Comparison of ENCODE assay signal across 8 mouse cellular contexts in the genomic region with DNA sequence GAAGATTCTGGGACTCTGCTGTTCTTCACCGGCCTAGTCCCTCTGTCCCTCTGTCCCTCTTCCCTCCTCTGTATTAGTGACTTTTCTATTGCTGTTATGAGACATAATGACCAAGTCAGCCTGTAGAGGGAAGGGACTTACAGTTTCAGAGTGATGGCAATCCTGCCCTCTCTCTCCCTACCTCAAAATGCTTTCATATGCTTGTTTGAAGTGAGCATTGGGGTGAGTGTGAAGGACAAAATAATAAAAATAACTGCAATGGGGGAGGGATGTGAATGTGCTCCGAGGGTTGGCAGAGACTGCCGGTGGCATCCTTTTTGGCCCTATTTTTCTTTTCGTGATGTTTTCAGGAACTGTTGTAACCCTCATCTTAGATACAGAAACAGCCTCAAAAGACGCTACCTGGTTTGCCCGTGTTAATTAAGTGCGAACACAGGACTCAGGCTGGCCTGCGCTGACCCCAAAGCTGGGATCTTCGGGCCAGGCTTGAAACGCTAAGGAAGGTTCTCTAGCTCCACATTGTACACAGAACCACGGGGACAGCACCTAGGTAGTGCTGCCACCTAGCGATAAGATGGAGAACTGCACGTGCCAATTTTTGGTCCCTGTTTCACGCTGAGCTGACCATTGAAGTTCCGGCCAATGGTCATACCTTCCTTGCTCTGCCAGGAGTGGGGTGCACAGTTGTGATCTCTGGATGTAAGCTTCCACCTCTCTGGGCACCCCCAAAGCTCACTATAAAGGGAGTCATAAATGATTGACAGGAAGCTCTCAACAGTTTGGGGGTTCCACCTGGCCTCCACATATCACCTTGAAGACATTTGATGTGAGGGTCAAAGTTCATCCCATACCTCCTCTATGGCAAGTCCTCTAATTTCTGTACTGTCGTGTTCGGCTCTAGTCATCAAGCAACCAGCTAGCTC. TPM values are rescaled to one million over a fixed set of nuclear protein-coding genes. Genes with fewer than 3 reads are reported as not detected.
DNase-seq lines count a peak whose midpoint lies in the region; ATAC-seq and TF ChIP-seq lines count a peak whose summit lies in the region.

No protein-coding gene starts in this region.

- TF ChIP-seq CTCF in liver, embryonic 14.5 days (IDR thresholded peaks at IDR 0.05; ENCODE audit: low read depth), result peak; percentile 98

- ATAC-seq in intestine, embryonic 16.5 days, result peak; percentile 26; the same call in 1 of the 2 replicates
- ATAC-seq in liver, embryonic 14.5 days (ENCODE audit: insufficient read depth), result no peak

- H3K4me2 ChIP-seq in intestine, embryonic 16.5 days (ENCODE audit: low read depth, low read length), result no peak overlapping the region
- H3K4me2 ChIP-seq in liver, embryonic 14.5 days (ENCODE audit: low read depth), result no peak overlapping the region

- TF ChIP-seq EP300 in liver, embryonic 14.5 days (IDR thresholded peaks at IDR 0.05; ENCODE audit: low read depth), result no peak

- WGBS in intestine, embryonic 16.5 days, result 38% methylated on average over 17 of the region's 17 CpGs
- 25% methylated on average over 17 of the region's 17 CpGs for WGBS in liver, embryonic 14.5 days (ENCODE audit: insufficient replicate concordance)

- no peaks in the 10 kb centered on the region for H3K9me3 ChIP-seq in intestine, embryonic 16.5 days (ENCODE audit: control insufficient read depth, low read length)
- H3K9me3 ChIP-seq in liver, embryonic 14.5 days (ENCODE audit: control insufficient read depth, low read length), result no peaks in the 10 kb centered on the region

- no peaks in the 10 kb centered on the region for H3K27me3 ChIP-seq in intestine, embryonic 16.5 days (replicated peaks; ENCODE audit: control insufficient read depth, insufficient read depth, low read length)
- no peaks in the 10 kb centered on the region for H3K27me3 ChIP-seq in liver, embryonic 14.5 days (ENCODE audit: control insufficient read depth, insufficient read depth, low read length)

- H3K4me3 ChIP-seq in intestine, embryonic 16.5 days (ENCODE audit: low read length), result no peak overlapping the region
- H3K4me3 ChIP-seq in liver, embryonic 14.5 days (ENCODE audit: insufficient read depth in 1 of 2, low read depth in 2 of 2, low read length in 2 of 2), result no peak overlapping the region

- no peak overlapping the region for H3K9ac ChIP-seq in intestine, embryonic 16.5 days (ENCODE audit: low read depth, low read length)
- H3K9ac ChIP-seq in liver, embryonic 14.5 days (replicated peaks), result no peak overlapping the region

- H3K27ac ChIP-seq in intestine, embryonic 16.5 days (ENCODE audit: low read length), result no peak overlapping the region
- H3K27ac ChIP-seq in liver, embryonic 14.5 days, result no peak overlapping the region

- DNase-seq in urinary bladder, adult 18-20 months (ENCODE audit: low spot score in 2 of 2), result peak; percentile 33 to 59
- DNase-seq in urinary bladder, postnatal 10 days (ENCODE audit: low spot score), result no peak
- DNase-seq in c-Kit-positive CD71-negative TER-119-negative erythroid progenitor cells, embryonic 14.5 days (ENCODE audit: low read depth), result peak; percentile 51
- DNase-seq in fibroblast of lung, adult 2 months (ENCODE audit: low read depth), result peak; percentile 15
- no peak for DNase-seq in liver, embryonic 14.5 days (ENCODE audit: low read depth in 3 of 3, low spot score in 3 of 3)
- peak; percentile 72 for DNase-seq in ovary, postnatal 14 days (ENCODE audit: low spot score)
- DNase-seq in thymus, postnatal 4 days, result peak; percentile 74

- no peaks in the 10 kb centered on the region for H3K36me3 ChIP-seq in intestine, embryonic 16.5 days (ENCODE audit: control insufficient read depth, insufficient read depth, low read length)
- H3K36me3 ChIP-seq in liver, embryonic 14.5 days (replicated peaks; ENCODE audit: control insufficient read depth, insufficient read depth, low read depth), result no peaks in the 10 kb centered on the region

- H3K4me1 ChIP-seq in intestine, embryonic 16.5 days (ENCODE audit: control insufficient read depth, insufficient read depth, low read length), result no peaks in the 10 kb centered on the region
- H3K4me1 ChIP-seq in liver, embryonic 14.5 days (replicated peaks; ENCODE audit: control insufficient read depth in 2 of 2, insufficient read depth in 2 of 2, low read length in 1 of 2), result 0 out of 4 replicates have a peak, but pooled peaks cover 0 to 1% of the 10 kb centered on the region in 2 experiments

RNA-seq across cellular contexts. Expression of gene Flvcr2, which starts 17.1 kb away (rescaled TPM):
- polyA plus RNA-seq in intestine, embryonic 16.5 days (2015; fragmentation: Nextera tagmentation; extraction: Ambion mirVana), result 3.8 and 5.5 TPM in 2 replicates
- 2.7 TPM in 2 replicates for polyA plus RNA-seq in liver, embryonic 14.5 days (2012; rRNA removed)
- polyA plus RNA-seq in liver, embryonic 14.5 days (2014; fragmentation: Nextera tagmentation; extraction: Ambion mirVana), result 3.6 TPM in 2 replicates

RNA-seq across cellular contexts. Expression of gene Batf, which starts 42.8 kb away (rescaled TPM):
- 3.5 and 3.6 TPM in 2 replicates for polyA plus RNA-seq in intestine, embryonic 16.5 days (2015; fragmentation: Nextera tagmentation; extraction: Ambion mirVana)
- 2.6 and 3.6 TPM in 2 replicates for polyA plus RNA-seq in liver, embryonic 14.5 days (2012; rRNA removed)
- 2.8 and 3.7 TPM in 2 replicates for polyA plus RNA-seq in liver, embryonic 14.5 days (2014; fragmentation: Nextera tagmentation; extraction: Ambion mirVana)

Comparison
In these comparisons a context has a peak if more than half of its experiments do, and no peak if none do; other contexts are left out.
1. DNase-seq: peak in urinary bladder, adult 18-20 months (2 of 2), c-Kit-positive CD71-negative TER-119-negative erythroid progenitor cells, embryonic 14.5 days (single experiment), fibroblast of lung, adult 2 months (single experiment), ovary, postnatal 14 days (single experiment) and thymus, postnatal 4 days (single experiment); none in urinary bladder, postnatal 10 days (single experiment) and liver, embryonic 14.5 days (0 of 3).